Mouse (Mus musculus) cerebellum, postnatal 4 days (tissue): ENCODE measurements around the gene Snd1.
A peak's percentile ranks its signal among the peaks of the same experiment; 100 is the strongest.
"Not testable (repeated sequence)": the region's sequence is repeated elsewhere in the genome, so short reads cannot be mapped to it uniquely, and the experiment has no call there.

Source experiments
- DNase-seq, 2 experiments: peaks; one replicate each; pipeline ENCODE4 v3.0.0; 2022; ENCODE audit warnings: low spot score in 2 of 2, mixed read lengths in 1 of 2

Snd1 gene

DNA sequence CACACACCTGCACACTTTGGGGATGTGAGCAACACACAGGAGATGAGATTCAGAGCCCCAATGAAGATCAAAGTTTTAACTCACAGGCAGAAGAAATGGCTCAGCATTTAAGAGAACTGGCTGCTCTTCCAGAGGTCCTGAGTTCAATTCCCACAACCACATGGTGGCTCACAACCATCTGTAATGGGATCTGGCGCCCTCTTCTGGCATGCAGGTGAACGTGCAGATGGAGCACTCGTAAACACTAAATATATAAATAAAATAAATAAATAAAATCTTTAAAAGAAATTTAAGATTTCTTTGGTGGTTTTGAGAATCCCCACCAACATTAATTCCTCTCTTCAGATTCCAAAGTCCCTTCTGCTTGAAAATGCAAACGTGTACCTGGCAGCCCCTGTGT, 429.5 kb downstream of the Snd1 start:
- no peak for DNase-seq

GRCm38 (mm10) chr6:28905301-28905700, 430.4 kb downstream of the Snd1 start:
- DNase-seq = no peak

DNA sequence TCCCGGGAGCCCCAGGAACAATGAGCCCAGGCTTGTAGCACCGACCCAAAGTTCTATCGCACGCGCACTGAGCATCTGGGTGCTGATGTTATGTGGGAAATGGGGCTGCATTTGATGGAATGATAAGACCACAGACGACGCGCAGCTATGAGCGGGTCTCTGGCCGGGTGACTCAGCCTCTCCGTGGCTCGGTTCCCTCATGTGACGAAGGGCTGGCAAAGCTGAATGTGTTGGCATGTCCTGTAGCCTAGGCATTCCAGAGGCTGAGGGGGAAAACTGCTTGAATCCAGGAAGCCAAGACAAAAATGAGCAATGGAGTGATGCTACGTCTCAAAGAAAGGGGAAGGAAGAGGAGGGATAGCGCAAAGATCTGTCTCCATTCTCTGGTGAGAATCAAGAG, 434.9 kb downstream of the Snd1 start:
- no peak for DNase-seq

DNA sequence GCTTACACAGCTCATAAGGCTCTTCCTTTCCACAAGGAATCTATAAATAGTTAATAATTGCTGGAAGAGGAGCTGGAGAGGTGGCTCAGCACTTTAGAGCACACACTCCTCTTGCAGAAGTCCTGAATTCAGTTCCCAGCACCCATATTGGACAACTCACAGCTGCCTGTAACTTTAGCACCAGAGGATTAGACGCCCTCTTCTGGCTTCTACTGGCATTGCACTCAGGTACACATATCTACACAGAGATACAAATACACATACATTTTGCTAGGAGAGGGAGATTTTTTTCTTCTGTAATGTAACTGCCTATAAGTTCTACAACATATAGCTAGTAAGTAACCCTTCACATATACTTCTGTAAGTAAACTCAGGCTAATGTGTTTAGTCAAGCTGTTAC, 440.0 kb downstream of the Snd1 start:
- no peak for DNase-seq

GRCm38 (mm10) chr6:28916630-28917029, 441.7 kb downstream of the Snd1 start:
- DNase-seq = no peak

DNA sequence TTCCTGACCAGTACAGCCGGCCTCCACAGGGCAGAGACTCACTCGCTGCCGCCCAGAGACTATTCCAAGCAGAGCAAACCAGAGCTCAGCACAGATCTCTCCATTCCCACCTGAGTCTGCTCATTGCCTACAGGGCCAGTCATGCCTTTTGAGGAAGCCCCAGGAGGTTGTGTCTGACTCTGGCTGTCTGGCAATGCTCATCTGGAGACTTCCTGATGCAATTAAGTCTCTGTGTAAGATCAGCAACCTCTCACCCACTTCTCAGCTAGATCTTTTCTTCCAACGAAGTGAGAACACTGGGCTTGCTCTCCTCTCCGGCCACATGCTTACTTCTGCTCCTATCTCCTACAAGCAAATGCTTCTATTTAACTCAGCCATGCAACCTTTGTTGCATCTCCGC, 444.4 kb downstream of the Snd1 start:
- DNase-seq = no peak

DNA sequence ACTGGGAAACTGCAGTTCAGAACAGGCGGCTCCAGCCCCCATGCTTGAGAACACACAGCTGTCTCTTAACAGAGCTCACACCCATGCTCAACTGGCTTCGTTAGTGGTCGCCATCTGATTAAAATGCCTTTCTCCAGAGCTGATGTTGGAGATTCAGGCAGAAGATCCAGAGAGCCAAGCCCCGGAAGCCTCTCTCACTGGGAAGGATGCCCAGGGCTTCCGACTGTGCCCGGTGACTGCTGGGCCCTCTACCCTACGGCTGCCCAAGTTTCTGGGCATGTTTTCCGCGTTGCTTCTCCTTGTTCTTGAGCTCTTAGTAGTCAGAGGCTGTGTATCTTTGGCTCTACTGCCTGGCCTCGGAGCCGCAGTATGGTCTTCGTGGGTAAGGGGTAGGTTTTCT, 447.4 kb downstream of the Snd1 start:
- peak in 1 of 2 experiments; percentile 58 for DNase-seq

- no peak for DNase-seq
Observed at GRCm38 (mm10) chr6:28923091-28923824, 448.3 kb downstream of the Snd1 start.

GRCm38 (mm10) chr6:28923837-28924236, 448.9 kb downstream of the Snd1 start:
- no peak for DNase-seq

DNA sequence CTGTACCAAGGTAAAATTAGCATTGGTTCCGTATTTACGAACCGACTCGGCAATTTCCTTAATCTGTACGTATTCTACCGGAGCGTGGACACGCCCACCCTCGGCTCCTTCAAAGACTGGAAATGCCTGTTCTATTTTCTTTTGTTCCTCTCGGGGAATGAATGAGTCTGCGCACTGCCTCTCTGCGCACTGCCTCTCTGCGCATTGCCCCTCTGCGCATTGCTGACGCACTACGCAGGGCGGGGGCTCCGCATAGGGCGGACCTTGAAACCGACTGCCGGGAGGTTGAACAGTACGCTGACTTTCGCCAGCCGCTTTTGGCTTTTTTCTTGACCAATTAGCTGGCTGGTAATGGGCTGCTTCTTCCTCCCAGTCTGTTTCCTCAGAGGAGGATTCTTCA, 453.0 kb downstream of the Snd1 start:
- DNase-seq = not testable (repeated sequence)

- DNase-seq = not testable (repeated sequence)
Observed at GRCm38 (mm10) chr6:28929169-28929803, 454.3 kb downstream of the Snd1 start.

DNA sequence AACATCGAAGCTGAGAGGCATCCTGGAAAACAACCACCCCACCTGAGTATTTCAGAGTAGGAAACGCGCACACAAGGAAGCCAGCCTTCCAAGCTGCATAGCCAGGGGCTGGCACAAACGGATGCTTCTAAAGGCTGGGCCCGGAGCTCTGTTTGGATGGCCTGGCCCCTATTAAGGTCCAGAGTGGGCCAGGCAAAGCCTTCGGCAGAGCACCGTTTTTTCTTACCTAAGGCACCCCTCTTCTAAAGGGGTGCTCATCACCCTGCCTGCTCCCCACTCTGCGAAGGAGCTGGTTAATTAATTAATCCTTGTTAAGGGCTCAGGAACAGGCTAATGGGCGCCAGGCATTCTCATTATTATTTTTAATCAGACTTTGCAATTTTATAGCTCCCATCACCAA, 456.3 kb downstream of the Snd1 start:
- no peak for DNase-seq

DNA sequence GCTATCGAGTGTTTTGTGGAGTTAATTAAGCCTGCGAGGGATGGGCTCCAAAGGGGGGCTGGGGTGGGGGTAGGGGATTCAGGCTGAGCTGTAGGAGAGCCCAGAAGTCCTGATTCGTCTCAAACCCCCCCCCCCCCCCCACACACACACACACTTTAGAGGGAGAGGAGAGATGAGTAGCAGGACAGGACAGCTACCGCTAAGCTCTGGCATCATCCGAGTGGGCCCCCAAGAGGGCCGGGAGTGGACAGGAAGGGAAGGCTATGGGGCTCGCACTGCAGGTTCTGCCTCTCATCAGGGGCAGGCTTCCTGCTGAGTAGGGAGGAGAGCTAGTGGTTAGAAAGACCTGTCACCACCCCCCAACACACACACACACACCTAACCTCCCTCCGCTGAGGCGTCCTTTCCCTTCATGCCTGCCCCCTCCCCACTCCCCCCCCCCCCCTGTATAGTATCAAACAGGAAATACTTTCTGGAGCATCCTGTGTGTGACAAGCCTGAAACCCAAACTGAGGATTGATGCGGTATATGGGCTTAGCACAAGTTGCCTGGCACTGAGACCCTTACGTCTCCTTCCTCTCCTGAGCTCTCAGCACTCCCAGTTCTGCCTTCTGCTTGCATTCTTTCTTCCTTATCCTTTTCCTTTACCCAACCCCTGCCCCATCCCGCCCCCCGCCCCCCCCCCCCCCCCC, 456.8 kb downstream of the Snd1 start:
- DNase-seq = no peak

DNA sequence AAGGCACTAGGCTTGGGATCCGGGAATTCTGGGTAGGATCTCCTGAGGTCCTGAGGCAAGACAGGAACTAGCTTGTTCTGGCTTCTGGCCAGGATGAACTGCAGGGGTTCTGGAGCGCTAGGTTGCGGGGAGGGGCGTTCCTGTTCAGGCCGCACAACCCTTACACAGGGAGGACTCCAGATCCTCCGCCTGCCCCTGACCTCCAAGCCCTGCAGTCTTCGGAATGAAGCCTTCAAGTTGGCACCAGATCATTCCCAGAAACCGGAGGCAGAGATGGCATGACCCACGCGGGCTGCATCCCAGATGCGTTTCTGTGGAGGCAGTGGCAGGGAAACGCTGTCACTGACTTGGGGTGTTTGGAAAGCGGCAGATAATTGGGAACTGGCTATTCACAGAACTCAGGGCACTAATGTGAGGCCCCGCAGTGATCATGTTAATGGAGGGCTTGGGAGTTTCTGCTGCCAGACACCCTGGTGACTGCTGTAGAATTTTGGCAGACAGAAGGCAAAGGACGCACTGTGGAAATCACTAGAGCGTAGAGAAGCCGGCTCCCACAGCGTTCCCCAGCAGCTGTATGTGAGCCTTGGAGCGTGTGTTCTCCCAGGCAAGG, 457.5 kb downstream of the Snd1 start:
- peak in 1 of 2 experiments; percentile 70 for DNase-seq

DNA sequence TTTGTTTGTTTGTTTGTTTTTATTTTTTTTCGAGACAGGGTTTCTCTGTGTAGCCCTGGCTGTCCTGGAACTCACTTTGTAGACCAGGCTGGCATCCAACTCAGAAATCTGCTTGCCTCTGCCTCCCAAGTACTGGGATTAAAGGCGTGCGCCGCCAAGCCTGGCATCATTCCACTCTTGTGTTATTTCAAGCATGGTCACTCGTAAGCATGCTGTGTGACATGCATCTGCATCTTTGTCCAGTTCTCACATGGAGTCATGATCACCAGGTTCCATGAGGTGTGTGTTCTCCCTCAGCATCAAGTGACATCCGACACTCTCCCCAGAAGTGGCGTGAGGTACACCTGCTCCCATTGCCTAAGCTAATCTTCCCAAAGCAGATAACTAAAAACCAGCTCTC, 460.8 kb downstream of the Snd1 start:
- no peak for DNase-seq

DNA sequence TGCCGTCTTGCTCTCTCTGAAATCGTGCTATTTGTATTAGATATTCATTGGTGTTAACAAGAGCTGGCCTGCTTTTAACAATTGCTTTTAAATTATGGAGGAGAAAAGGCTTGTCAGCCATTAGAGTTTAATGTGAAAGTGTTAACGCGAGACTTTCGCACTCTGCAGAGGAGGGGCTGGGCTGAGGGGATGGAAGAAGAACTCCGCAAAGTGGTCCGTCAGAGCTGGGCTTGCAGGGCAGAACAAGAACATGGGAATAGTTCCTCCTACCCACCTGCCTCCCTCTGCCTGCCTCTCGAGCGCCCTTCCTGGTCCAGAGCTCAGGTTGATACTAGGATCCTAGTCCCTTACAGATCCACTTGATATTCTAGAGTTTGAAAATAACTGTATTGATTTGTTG, 472.3 kb downstream of the Snd1 start:
- DNase-seq = no peak

GRCm38 (mm10) chr6:28949269-28949668, 474.3 kb downstream of the Snd1 start:
- DNase-seq = peak; percentile 62 to 77

GRCm38 (mm10) chr6:28955581-28955980, 480.6 kb downstream of the Snd1 start:
- peak; percentile 58 to 75 for DNase-seq

DNA sequence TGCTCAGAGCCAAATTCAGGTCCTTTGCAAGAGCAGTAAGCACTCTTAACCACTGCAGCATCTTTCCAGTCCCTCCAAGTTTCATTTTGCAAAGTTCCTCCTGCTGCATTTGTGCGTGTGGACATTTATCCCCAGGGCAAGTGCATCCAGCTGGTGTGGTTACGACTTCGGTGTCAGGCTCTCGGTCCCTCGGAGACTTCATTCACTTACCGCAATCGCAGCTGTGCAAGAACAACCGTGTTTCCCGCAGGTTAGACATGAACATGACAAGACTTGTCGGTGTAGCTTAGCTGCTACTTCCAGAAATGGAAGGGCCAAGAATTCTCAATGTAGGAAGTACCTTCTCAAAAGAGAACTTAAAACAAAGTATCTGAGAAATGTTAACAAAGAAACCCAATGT, 482.5 kb downstream of the Snd1 start:
- no peak for DNase-seq

GRCm38 (mm10) chr6:28963178-28963577, 488.2 kb downstream of the Snd1 start:
- DNase-seq = no peak

- DNase-seq = no peak
Observed at GRCm38 (mm10) chr6:28965264-28965663, 490.3 kb downstream of the Snd1 start.

DNA sequence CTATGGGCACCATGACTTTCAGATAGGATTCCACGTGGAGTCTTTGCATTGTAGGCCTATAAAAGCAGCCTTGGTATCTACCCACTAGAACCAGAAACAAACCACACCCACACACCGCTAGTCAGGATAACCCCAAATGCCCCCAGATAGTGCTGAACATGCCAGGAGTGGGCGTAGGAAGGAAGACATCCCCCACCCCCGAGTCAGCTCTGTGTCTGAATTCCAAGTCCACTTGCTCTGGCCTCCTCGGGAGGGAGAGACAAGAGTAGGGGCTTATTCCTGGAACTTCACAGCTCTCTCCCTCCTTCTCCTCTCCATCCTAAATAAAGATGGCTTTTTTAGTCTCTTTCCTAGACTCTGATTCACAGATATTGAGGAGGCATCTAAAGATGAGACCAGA, 494.7 kb downstream of the Snd1 start:
- DNase-seq = no peak

- DNase-seq = no peak
Observed at GRCm38 (mm10) chr6:28970711-28971110, 495.8 kb downstream of the Snd1 start.
